Mouse (Mus musculus): ENCODE results near the gene Zfp958.

DNA sequence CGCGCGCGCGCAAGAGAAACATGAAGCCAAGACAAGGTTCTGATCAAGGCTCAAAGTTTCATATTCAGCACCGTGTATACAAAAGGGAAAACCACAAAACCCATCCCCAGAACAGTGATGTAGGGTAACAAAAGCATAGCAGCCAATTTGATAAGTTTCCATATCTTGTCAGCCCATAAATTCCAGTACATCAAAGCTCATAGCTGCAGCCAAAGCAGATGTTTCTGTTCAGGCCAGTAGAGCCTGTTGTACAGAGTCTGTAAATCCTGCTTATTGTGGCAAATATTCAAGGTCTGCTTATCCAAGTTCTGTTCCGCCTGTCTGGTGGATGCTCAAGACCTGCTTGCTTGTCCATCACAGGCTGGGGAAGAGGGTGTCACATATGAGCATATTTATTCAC is 4.1 kb upstream of the Zfp958 start:
- TF ChIP-seq CTCF (IDR thresholded peaks at IDR 0.05; ENCODE audit: low read depth) = no peak
- no peak for TF ChIP-seq EP300 (optimal IDR thresholded peaks at IDR 0.05)
